Mouse (Mus musculus) fat pad, adult 2 months (tissue): ENCODE measurements around the gene Gm36176.
"Not testable (repeated sequence)": the region's sequence is repeated elsewhere in the genome, so short reads cannot be mapped to it uniquely, and the experiment has no call there.

Experiments
- DNase-seq: peaks from one replicate; pipeline ENCODE4 v3.0.0-alpha.2; 2011; ENCODE audit warnings: low read depth, low spot score; ENCODE audit errors: extremely low read depth

Gm36176 gene

GRCm38 (mm10) chr10:77846503-77846902 lies at the start of gene Gm36176:
TSS of gene Gm36176 (plus strand) at chr10:77846803.
- no peak for DNase-seq

DNA sequence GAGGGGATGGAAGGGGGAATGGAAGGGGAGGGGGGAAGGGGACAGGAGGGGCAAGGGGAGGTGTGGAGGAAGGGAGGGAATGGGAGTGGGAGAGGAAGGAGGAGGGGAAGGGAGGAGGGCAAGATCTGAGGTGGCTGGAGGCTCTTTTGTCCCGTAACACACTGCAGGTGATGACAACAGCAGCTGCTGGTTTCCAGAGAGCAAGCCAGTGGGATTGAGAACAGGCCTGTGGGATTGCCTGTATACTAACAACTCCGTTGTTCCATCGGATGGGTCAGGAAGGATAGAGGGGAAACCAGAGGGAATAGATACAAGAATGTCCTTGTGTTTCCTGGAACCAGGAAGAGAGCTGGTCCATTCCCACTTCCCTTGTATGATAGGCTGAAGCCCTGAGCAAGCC lies 48.9 kb upstream of the Gm36176 start:
- DNase-seq: no peak

DNA sequence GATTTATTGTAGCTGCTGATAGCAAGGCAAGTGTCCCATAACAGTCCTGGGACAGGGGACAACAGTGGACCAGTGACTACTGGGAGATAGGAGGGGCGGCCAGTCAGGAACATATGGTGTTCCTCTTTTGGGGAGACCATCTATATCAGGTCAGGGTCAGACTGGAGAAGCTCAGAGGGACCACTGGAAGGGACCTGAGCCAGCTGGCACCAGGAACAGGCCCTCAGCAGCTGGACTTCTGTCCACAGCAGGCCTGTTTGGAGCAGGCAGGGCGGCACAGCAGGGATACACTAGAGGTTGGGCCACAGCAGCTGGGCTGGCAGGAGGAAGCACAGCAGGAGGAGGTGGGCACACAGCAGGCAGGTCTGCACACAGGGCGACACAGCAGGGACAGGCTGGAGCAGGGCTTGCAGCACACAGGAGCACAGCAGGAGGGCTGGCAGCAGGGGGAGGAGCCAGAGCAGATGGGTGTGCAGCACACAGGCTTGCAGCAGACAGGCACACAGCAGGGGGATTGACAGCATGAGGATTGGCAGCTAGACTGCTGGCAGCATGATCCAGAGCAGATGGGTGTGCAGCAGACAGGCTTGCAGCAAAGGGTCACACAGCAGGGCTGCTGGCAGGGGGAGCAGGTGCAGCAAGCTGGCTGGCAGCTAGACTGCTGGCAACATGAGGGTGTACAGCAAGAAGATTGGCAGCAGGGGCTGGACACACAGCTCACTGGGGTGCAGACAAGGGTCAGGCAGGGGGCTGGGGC lies 48.3 kb upstream of the Gm36176 start:
- DNase-seq: not testable (repeated sequence)

DNA sequence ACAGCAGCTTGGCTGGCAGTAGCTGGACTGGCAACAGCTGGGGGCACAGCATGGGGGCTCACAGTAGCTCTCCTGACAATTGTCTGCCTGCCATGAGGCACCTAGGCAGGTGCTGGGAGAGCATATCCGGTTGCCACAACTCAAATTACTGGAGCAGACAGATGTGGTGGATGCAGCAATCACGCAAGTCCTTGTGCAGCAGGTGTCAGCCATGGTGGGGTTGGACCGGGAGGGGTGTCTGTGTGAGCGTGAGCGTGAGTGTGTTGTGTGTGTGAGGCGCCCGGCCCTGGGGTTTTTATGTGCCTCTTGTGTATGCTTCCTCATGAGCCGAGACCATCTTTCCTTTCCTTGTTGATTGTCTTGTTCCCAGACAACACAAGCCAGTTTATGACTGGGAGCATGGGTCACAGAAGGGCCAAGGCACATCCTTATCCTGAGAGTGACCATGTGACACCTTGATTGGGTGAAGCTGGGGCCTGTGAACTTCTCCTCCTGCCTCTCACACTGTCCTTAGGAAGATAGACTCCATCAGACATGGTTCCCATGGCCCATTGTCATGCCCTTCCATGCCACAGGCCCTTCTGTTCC lies 47.6 kb upstream of the Gm36176 start, which contains the start of gene Gm19668:
Gm19668 (minus strand) TSS at position 213 of the 588 bp plus-strand sequence.
- DNase-seq: no peak

DNA sequence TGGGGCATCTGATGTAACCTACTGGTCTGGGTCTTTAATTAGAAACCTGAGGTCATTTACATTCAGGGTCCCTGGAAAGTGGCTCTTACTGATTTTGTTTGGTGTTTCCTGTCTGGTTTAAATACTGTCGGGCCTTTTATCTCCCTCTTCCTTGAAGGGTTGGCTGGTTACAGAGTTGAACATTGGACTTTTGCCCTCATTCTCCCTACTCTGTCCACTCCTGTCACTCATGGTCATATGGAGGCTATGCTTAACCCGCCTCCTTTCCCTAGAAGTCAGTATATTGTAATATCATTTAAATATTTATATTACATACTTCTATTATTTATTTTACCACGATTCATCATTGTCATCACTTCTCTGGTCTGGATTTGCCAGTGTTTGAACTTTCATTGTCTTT lies 42.5 kb upstream of the Gm36176 start:
- no peak for DNase-seq

DNA sequence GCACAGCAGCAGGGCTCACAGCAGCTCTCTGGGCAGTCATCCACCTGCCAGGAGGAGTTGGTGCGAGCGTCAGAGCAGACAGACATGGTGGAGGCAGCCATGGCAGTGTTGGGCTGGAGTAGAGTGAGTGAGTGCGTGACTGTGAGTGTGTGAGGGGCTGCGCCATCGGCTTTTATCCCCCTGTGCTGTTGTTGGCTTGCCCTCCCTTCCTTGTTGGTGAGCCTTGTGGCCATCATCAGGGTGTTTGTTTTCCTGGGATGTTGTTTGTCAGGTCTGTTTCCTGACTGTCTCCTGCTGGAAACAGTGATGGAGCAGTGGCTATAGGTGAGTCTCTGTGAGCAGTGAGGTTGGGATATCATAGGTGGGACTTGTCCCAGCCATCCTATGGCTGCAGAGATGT lies 34.9 kb upstream of the Gm36176 start, which contains the start of gene Gm9507:
Gm9507 (minus strand) TSS at position 101 of the 400 bp plus-strand sequence.
- DNase-seq: no peak

DNA sequence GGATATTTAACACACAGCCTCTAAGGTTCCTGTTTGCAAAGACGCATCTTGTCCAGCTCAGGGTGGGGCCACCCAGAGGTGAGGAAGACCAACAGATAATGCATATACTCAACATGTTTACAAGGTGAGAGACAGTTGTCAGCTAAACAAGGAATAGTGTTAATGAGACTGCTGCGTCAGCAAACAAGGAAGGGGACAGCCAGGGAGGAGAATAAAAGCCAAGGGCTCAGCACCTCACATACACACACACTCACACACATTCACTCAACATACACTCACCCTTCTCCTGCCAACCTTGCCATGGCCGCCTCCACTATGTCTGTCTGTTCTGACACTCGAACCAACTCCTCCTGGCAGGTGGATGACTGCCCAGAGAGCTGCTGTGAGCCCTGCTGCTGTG lies 32.2 kb upstream of the Gm36176 start, which contains the start of gene Gm2696:
Gm2696 (plus strand) TSS at position 301 of the 400 bp plus-strand sequence.
- DNase-seq: no peak

- no peak for DNase-seq
Observed at GRCm38 (mm10) chr10:77815514-77815913, 31.1 kb upstream of the Gm36176 start.

- no peak for DNase-seq
Observed at GRCm38 (mm10) chr10:77818523-77818922, 28.1 kb upstream of the Gm36176 start.

GRCm38 (mm10) chr10:77819203-77819602 lies 27.4 kb upstream of the Gm36176 start:
- no peak for DNase-seq

- no peak for DNase-seq
Observed at GRCm38 (mm10) chr10:77826951-77827350, 19.7 kb upstream of the Gm36176 start, which contains the start of gene Krtap10-4. TSS of gene Krtap10-4 (minus strand) at chr10:77827095.

GRCm38 (mm10) chr10:77835647-77836046 lies 11.0 kb upstream of the Gm36176 start, which contains the start of gene Krtap10-10:
TSS of gene Krtap10-10 (plus strand) at chr10:77835947.
- no peak for DNase-seq

- DNase-seq: no peak
Observed at GRCm38 (mm10) chr10:77839006-77839405, 7.6 kb upstream of the Gm36176 start.

GRCm38 (mm10) chr10:77846961-77847360 lies 358 bp downstream of the Gm36176 start:
- DNase-seq: no peak

DNA sequence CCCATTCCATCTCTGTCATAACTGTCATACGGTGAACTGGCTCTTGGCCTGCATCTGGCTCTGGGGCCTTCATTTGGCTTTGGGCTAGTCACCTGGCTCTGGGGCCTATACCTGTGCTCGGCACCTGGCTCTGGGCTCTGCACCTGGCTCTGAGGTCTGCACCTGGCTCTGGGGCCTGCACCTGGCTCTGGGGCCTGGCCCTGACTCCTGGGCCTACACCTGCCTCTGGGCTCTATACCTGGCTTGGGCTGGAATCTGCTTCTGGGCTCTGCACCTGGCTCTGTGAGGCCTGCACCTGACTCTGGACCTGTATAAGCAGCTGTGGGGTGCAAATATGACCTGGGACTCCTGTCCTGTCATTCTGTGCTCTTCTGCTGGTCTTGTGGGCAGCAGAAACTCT lies 935 bp downstream of the Gm36176 start:
- no peak for DNase-seq

DNA sequence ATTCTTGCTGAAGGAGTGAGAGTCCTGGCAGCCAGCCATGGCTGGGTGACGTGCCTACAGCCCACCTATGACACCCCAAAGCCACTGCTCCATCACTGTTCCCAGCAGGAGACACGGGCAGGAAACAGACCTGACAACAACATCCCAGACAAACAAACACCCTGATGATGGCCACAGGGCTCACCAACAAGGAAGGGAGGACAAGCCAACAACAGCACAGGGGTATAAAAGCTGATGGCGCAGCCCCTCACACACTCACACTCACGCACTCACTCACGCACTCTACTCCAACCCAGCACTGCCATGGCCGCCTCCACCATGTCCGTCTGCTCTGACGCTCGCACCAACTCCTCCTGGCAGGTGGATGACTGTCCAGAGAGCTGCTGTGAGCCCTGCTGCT lies 6.0 kb downstream of the Gm36176 start, which contains the start of gene Gm10318:
Gm10318 (plus strand) TSS at position 301 of the 400 bp plus-strand sequence.
- DNase-seq: no peak

DNA sequence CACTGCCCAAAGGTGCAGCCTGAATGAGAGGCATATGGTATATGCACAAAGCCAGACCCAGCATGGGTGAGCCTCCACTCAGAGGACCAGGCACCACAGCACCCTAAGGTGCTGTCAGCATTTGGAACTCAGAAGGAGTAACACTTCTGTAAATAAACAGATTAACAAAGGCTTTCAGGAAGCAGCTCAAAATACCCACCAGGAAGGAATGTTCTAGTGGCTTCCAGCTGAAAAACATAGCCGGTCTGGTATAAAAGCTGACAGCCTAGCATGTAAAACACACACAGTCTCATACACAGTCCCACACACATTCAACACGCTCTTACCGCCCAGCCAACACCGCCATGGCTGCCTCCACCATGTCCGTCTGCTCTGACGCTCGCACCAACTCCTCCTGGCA lies 15.1 kb downstream of the Gm36176 start, which contains the start of gene Gm3285:
Gm3285 (plus strand) TSS at position 301 of the 400 bp plus-strand sequence.
- no peak for DNase-seq

DNA sequence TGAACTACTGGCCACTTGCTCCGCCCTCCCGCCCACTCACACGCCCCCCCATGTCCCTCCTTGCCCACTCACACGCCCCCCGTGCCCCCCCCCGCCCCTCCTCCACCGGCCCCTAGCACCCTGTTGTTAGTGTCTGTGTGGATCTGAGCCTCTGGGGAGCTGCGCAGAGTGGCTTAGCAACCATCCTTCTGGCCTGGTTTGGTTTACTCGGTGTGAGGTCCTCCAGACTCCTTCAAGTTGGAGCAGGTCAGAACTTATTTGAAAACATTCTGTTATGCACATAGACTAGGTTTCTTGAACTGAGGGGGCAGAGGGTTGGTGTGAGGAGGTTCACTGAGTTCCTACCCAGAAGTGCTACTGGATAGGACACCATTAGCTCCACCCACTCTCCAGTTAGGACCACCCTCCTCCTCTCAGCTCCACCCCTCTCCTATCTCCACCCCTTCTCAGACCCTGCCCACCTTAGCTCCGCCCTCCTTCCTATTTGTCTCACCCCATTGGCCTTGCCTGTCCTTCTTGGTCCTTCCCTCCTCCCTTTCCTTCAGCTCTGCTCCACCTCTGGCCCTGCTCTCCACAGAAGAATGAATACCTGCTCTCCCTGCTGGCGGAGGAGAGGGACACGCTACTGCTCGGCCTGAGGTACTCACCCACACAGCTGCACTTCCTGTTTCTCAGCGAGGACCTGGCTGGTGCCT lies 17.6 kb downstream of the Gm36176 start:
- DNase-seq: peak; percentile 63

- no peak for DNase-seq
Observed at GRCm38 (mm10) chr10:77864762-77865143, 18.1 kb downstream of the Gm36176 start.

- no peak for DNase-seq
Observed at GRCm38 (mm10) chr10:77867546-77867945, 20.9 kb downstream of the Gm36176 start.

DNA sequence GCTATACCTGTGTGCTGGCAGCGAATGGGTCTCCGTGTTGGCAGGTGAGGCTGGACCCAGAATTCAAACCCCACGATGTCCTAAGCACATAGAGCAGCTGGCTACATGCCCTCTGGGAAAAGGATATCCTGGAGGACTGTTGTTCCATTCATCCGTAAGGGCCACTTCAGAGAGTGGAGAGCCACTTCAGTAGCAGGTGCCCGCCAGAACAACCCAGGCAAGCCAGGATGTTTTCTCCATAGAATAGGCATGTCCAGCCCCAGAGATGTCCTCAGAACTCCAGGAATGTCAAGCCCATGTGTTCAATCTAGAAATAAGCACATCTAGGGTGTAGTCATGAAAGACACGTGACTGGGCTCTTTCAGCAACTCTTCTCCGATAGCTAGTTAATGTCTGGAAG lies 23.0 kb downstream of the Gm36176 start:
- no peak for DNase-seq
